Mouse (Mus musculus): ENCODE measurements at regions not wholly inside any gene's neighbourhood (a gene's known extent, or its start where the extent isn't known, plus 50 kb on each side); places are given as distances from the start of the nearest gene placed in this dataset.

- 0 out of 2 replicates have a peak, but pooled peaks have one; percentile 17 for ATAC-seq (replicated peaks; ENCODE audit: low read depth, poor library complexity, severe bottlenecking)
Measured at GRCm38 (mm10) chr9:118396425-118397053, 81.5 kb upstream of the Eomes start.

- 0 out of 2 replicates have a peak, but pooled peaks have one; percentile 26 for ATAC-seq (replicated peaks; ENCODE audit: low read depth, poor library complexity, severe bottlenecking)
Measured at GRCm38 (mm10) chr9:118400520-118400919, 77.5 kb upstream of the Eomes start.

- no peak for ATAC-seq (replicated peaks; ENCODE audit: low read depth, poor library complexity, severe bottlenecking)
Measured at GRCm38 (mm10) chr9:118401170-118401569, 76.8 kb upstream of the Eomes start.

- ATAC-seq (replicated peaks; ENCODE audit: low read depth, poor library complexity, severe bottlenecking) = no peak
Measured at GRCm38 (mm10) chr9:118404867-118405266, 73.1 kb upstream of the Eomes start.

- ATAC-seq (replicated peaks; ENCODE audit: low read depth, poor library complexity, severe bottlenecking) = no peak
Measured at GRCm38 (mm10) chr9:118405926-118406518, 72.0 kb upstream of the Eomes start.

GRCm38 (mm10) chr9:118416032-118416431 lies 62.0 kb upstream of the Eomes start:
- no peak for ATAC-seq (replicated peaks; ENCODE audit: low read depth, poor library complexity, severe bottlenecking)

GRCm38 (mm10) chr9:118416475-118416874 lies 61.5 kb upstream of the Eomes start:
- no peak for ATAC-seq (replicated peaks; ENCODE audit: low read depth, poor library complexity, severe bottlenecking)

- 0 out of 2 replicates have a peak, but pooled peaks have one; percentile 25 for ATAC-seq (replicated peaks; ENCODE audit: low read depth, poor library complexity, severe bottlenecking)
Measured at GRCm38 (mm10) chr9:118424344-118424743, 53.7 kb upstream of the Eomes start.

Data from common myeloid progenitor, adult 5-6 weeks (primary cell).